Mouse (Mus musculus) CH12.LX (cell line): ENCODE data around the gene Ankrd9. TPM values are rescaled to one million over a fixed set of nuclear protein-coding genes. Genes with fewer than 3 reads are reported as not detected.
A peak's percentile ranks its signal among the peaks of the same experiment; 100 is the strongest.

ENCODE experiments used
- DNase-seq: peaks from one replicate; pipeline ENCODE4 v3.0.0-alpha.2; 2013; ENCODE audit errors: extremely low read depth
- H3K27ac ChIP-seq: 2 replicates; pipeline ENCODE4 v1.5.1; 2012; ENCODE audit warnings: low read depth, mild to moderate bottlenecking, control low read depth, moderate library complexity; ENCODE audit not compliant: insufficient read depth
- H3K27me3 ChIP-seq: replicated peaks from 2 replicates; pipeline ENCODE3; 2012; ENCODE audit warnings: inconsistent platforms
- H3K36me3 ChIP-seq, 2 experiments: replicated peaks in 1 of 2; 2 replicates each; pipeline versions ENCODE3 to v1.6.1; 2012; ENCODE audit warnings: inconsistent platforms in 1 of 2, low read length in 1 of 2, mild to moderate bottlenecking in 1 of 2, mixed read lengths in 1 of 2, moderate library complexity in 1 of 2; ENCODE audit not compliant: control insufficient read depth in 1 of 2, insufficient read depth in 1 of 2
- H3K4me1 ChIP-seq, 2 experiments: 2 replicates each; pipeline ENCODE4 v1.6.1; 2012; ENCODE audit warnings: inconsistent platforms in 1 of 2, moderate library complexity in 1 of 2; ENCODE audit not compliant: insufficient read depth in 2 of 2, control insufficient read depth in 1 of 2
- H3K4me2 ChIP-seq: 2 replicates; pipeline ENCODE4 v1.6.1; 2012; ENCODE audit warnings: low read depth, mild to moderate bottlenecking, control low read depth; ENCODE audit not compliant: poor library complexity, insufficient read depth, severe bottlenecking
- H3K4me3 ChIP-seq, 3 experiments: fragments of 150-350 bp in 1 of 3; sonication (generic) in 1 of 3; replicated peaks in 1 of 3; 2 replicates each; pipeline versions ENCODE3 to v1.5.1; 2011 to 2012; ENCODE audit warnings: low read depth in 2 of 3, low read length in 2 of 3, mild to moderate bottlenecking in 2 of 3, moderate library complexity in 2 of 3, control low read depth in 1 of 3, improper control_type of control experiment in 1 of 3, inconsistent platforms in 1 of 3, mixed read lengths in 1 of 3; ENCODE audit not compliant: poor library complexity in 1 of 3
- H3K79me2 ChIP-seq: replicated peaks from 2 replicates; pipeline ENCODE4 v1.6.1; 2012; ENCODE audit warnings: mild to moderate bottlenecking, moderate library complexity; ENCODE audit not compliant: control insufficient read depth, poor library complexity, insufficient read depth, severe bottlenecking; ENCODE audit errors: extremely low read depth
- H3K9ac ChIP-seq: 2 replicates; pipeline ENCODE4 v1.6.1; 2012; ENCODE audit warnings: low read depth, mild to moderate bottlenecking, control low read depth, moderate library complexity; ENCODE audit not compliant: insufficient read depth
- H3K9me3 ChIP-seq: replicated peaks from 2 replicates; pipeline ENCODE3; 2012; ENCODE audit warnings: low read length, inconsistent platforms, mixed read lengths
- BHLHE40 ChIP-seq: IDR thresholded peaks from 2 replicates; pipeline ENCODE4 v1.6.1; 2011; ENCODE audit warnings: mild to moderate bottlenecking, low read depth, low read length, improper control_type of control experiment
- CHD1 ChIP-seq: IDR thresholded peaks from 2 replicates; pipeline ENCODE4 v1.6.1; 2012; ENCODE audit warnings: low read depth, low read length, improper control_type of control experiment, inconsistent platforms
- CHD2 ChIP-seq: IDR thresholded peaks from 2 replicates; pipeline ENCODE4 v1.6.1; 2011; ENCODE audit warnings: low read length, improper control_type of control experiment
- CTCF ChIP-seq, 2 experiments: IDR thresholded peaks in 1 of 2; conservative IDR thresholded peaks in 1 of 2; 2 replicates each; pipeline ENCODE4 v1.5.1; 2011 to 2012; ENCODE audit warnings: low read depth in 2 of 2, low read length in 2 of 2, improper control_type of control experiment in 1 of 2, inconsistent platforms in 1 of 2, mild to moderate bottlenecking in 1 of 2, moderate library complexity in 1 of 2
- E2F4 ChIP-seq: IDR thresholded peaks from 2 replicates; pipeline ENCODE4 v1.6.1; 2011; ENCODE audit warnings: low read depth, low read length, improper control_type of control experiment; ENCODE audit not compliant: insufficient replicate concordance
- ELF1 ChIP-seq: IDR thresholded peaks from 2 replicates; pipeline ENCODE4 v1.6.1; 2014; ENCODE audit warnings: low read depth, mild to moderate bottlenecking, inconsistent platforms, low read length, improper control_type of control experiment
- EP300 ChIP-seq: IDR thresholded peaks from 2 replicates; pipeline ENCODE4 v1.6.1; 2011; ENCODE audit warnings: low read length, improper control_type of control experiment
- ETS1 ChIP-seq: conservative IDR thresholded peaks from 2 replicates; pipeline ENCODE4 v1.6.1; 2012; ENCODE audit warnings: low read depth, mild to moderate bottlenecking, inconsistent platforms, low read length, improper control_type of control experiment, moderate library complexity
- GABPA ChIP-seq: IDR thresholded peaks from 2 replicates; pipeline ENCODE4 v1.6.1; 2012; ENCODE audit warnings: low read depth, low read length, improper control_type of control experiment, inconsistent platforms; ENCODE audit not compliant: insufficient replicate concordance
- HCFC1 ChIP-seq: IDR thresholded peaks from 2 replicates; pipeline ENCODE4 v1.6.1; 2012; ENCODE audit warnings: low read depth, mild to moderate bottlenecking, inconsistent platforms, low read length, improper control_type of control experiment
- IRF4 ChIP-seq: IDR thresholded peaks from 2 replicates; pipeline ENCODE4 v1.6.1; 2014; ENCODE audit warnings: low read depth, mild to moderate bottlenecking, inconsistent platforms, low read length, improper control_type of control experiment
- JUN ChIP-seq: IDR thresholded peaks from 2 replicates; pipeline ENCODE4 v1.6.1; 2011; ENCODE audit warnings: low read depth, mild to moderate bottlenecking, low read length, improper control_type of control experiment, moderate library complexity; ENCODE audit not compliant: insufficient read depth
- JUND ChIP-seq: conservative IDR thresholded peaks from 2 replicates; pipeline ENCODE4 v1.6.1; 2011; ENCODE audit warnings: low read depth, low read length, improper control_type of control experiment
- KAT2A ChIP-seq: IDR thresholded peaks from 2 replicates; pipeline ENCODE4 v1.6.1; 2012; ENCODE audit warnings: low read length, improper control_type of control experiment, inconsistent platforms; ENCODE audit not compliant: insufficient replicate concordance
- MAFK ChIP-seq: IDR thresholded peaks from 2 replicates; pipeline ENCODE4 v1.6.1; 2011; ENCODE audit warnings: low read length, improper control_type of control experiment; ENCODE audit not compliant: insufficient replicate concordance
- MAX ChIP-seq: IDR thresholded peaks from 2 replicates; pipeline ENCODE4 v1.6.1; 2011; ENCODE audit warnings: low read length, improper control_type of control experiment
- MAZ ChIP-seq: IDR thresholded peaks from 2 replicates; pipeline ENCODE4 v1.6.1; 2012; ENCODE audit warnings: low read depth, mild to moderate bottlenecking, inconsistent platforms, low read length, improper control_type of control experiment, moderate library complexity
- MXI1 ChIP-seq: IDR thresholded peaks from 2 replicates; pipeline ENCODE4 v1.6.1; 2011; ENCODE audit warnings: mild to moderate bottlenecking, low read depth, low read length, improper control_type of control experiment
- MYC ChIP-seq: IDR thresholded peaks from 2 replicates; pipeline ENCODE4 v1.6.1; 2011; ENCODE audit warnings: low read depth, mild to moderate bottlenecking, improper control_type of control experiment, low read length
- PAX5 ChIP-seq: IDR thresholded peaks from 2 replicates; pipeline ENCODE4 v1.6.1; 2012; ENCODE audit warnings: low read length, inconsistent platforms, mixed read lengths
- POLR2AphosphoS2 ChIP-seq: IDR thresholded peaks from 2 replicates; pipeline ENCODE4 v1.6.1; 2011; ENCODE audit warnings: low read depth, low read length, improper control_type of control experiment
- RAD21 ChIP-seq: IDR thresholded peaks from 2 replicates; pipeline ENCODE4 v1.6.1; 2011; ENCODE audit warnings: low read depth, mild to moderate bottlenecking, low read length, improper control_type of control experiment, moderate library complexity
- RCOR1 ChIP-seq: conservative IDR thresholded peaks from 2 replicates; pipeline ENCODE4 v1.6.1; 2012; ENCODE audit warnings: low read depth, mild to moderate bottlenecking, inconsistent platforms, low read length, improper control_type of control experiment
- SMC3 ChIP-seq: IDR thresholded peaks from 2 replicates; pipeline ENCODE4 v1.6.1; 2011; ENCODE audit warnings: low read depth, low read length, improper control_type of control experiment
- TBP ChIP-seq: conservative IDR thresholded peaks from 2 replicates; pipeline ENCODE4 v1.6.1; 2011; ENCODE audit warnings: low read depth, low read length, improper control_type of control experiment
- TCF12 ChIP-seq: IDR thresholded peaks from 2 replicates; pipeline ENCODE4 v1.6.1; 2014; ENCODE audit warnings: low read depth, mild to moderate bottlenecking, inconsistent platforms, low read length, improper control_type of control experiment
- UBTF ChIP-seq: IDR thresholded peaks from 2 replicates; pipeline ENCODE4 v1.6.1; 2012; ENCODE audit warnings: low read depth, mild to moderate bottlenecking, inconsistent platforms, low read length, improper control_type of control experiment, moderate library complexity
- USF1 ChIP-seq: IDR thresholded peaks from 2 replicates; pipeline ENCODE4 v1.6.1; 2014; ENCODE audit warnings: low read depth, mild to moderate bottlenecking, inconsistent platforms, low read length, improper control_type of control experiment
- USF2 ChIP-seq: conservative IDR thresholded peaks from 2 replicates; pipeline ENCODE4 v1.6.1; 2011; ENCODE audit warnings: low read depth, low read length, improper control_type of control experiment
- ZC3H11A ChIP-seq: IDR thresholded peaks from 2 replicates; pipeline ENCODE4 v1.6.1; 2012; ENCODE audit warnings: low read depth, mild to moderate bottlenecking, inconsistent platforms, low read length, improper control_type of control experiment
- ZKSCAN1 ChIP-seq: IDR thresholded peaks from 2 replicates; pipeline ENCODE4 v1.6.1; 2012; ENCODE audit warnings: low read depth, inconsistent platforms, low read length, improper control_type of control experiment, borderline replicate concordance
- ZMIZ1 ChIP-seq: IDR thresholded peaks from 2 replicates; pipeline ENCODE4 v1.6.1; 2012; ENCODE audit warnings: low read depth, mild to moderate bottlenecking, inconsistent platforms, low read length, improper control_type of control experiment
- ZNF384 ChIP-seq: IDR thresholded peaks from 2 replicates; pipeline ENCODE4 v1.6.1; 2012; ENCODE audit warnings: low read depth, low read length, improper control_type of control experiment, inconsistent platforms
- dilution Hi-C: fragments of 300-500 bp; cut with MboI; formaldehyde crosslinking; loops from 2 replicates; pipeline ENCODE4 v1.14.3; 2020; ENCODE audit warnings: low sequenced_read_pairs; ENCODE audit not compliant: extremely low pct_unique_long_range_greater_than_20kb, extremely low pct_ligation_motif_present
- in situ Hi-C: fragments of 300-500 bp; cut with MboI; formaldehyde crosslinking; loops from 3 replicates; pipeline ENCODE4 v1.14.3; 2019; ENCODE audit warnings: low sequenced_read_pairs, low pct_ligation_motif_present, low pct_unique_long_range_greater_than_20kb, mixed read lengths
- polyA plus RNA-seq: library from polyadenylated mRNA; unstranded; fragments of >175 nt; gene quantifications from 2 replicates; pipeline ENCODE4 v1.2.1, GENCODE M21; 2012; ENCODE audit warnings: low read depth; ENCODE audit not compliant: insufficient read length
- total RNA-seq, 2 experiments: library from RNA; depleted of rRNA; stranded (reverse); fragments of 300-350 nt in 1 of 2; fragments of >200 nt in 1 of 2; gene quantifications; 2 replicates each; pipeline ENCODE4 v1.2.3; 2012 to 2014

Gene Ankrd9
- total and polyA plus RNA-seq, 3 experiments: 2.4 to 5.2 (median 2.5) TPM

DNA sequence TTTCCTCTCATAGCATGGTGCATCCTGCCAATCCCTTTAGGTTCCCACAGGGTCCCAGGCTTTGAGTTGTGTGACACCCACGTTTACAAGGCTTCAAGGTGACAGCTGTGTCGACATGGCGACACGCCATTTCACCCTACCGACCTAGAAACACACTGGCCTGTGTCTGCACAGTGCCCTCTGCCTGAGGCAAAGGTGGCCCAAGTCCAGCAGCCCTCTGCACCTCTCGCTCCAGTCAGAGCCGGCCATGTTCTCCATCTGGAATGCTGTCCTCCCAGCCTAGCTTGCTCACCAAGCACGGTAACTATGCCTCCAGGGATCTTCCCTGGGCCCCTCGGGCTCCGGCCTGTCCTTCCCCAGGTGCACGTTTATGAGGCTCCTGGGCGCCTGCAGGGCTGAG is 13.9 kb upstream of the Ankrd9 start:
- dilution Hi-C loops: no loop called here
- no peak overlapping the region for H3K9ac ChIP-seq

GRCm38 (mm10) chr12:110992128-110992553 is 13.3 kb upstream of the Ankrd9 start:
- Histone ChIP-seq H3K9ac (peak overlapping the region; percentile 35; the same call in 1 of the 2 replicates), H3K4me2 (peak overlapping the region; percentile 79), H3K27me3 (no peaks in the 10 kb centered on the region), H3K4me3 (peak overlapping the region; percentile 27 to 57 (median 49)), H3K4me1 (peaks cover 3 to 11% of the 10 kb centered on the region in 2 experiments), H3K27ac (peak overlapping the region; percentile 27; the same call in 1 of the 2 replicates), H3K36me3 (no peaks in the 10 kb centered on the region), H3K79me2 (no peaks in the 10 kb centered on the region), H3K9me3 (no peaks in the 10 kb centered on the region)
- in situ Hi-C loops (loop anchor here (5.0 kb wide), 1 partner anchor 55 kb away; no protein-coding TSS in a partner anchor), dilution Hi-C loops (no loop called here)
- peak; percentile 93 for DNase-seq
- TF ChIP-seq ELF1 (peak; percentile 66), KAT2A (no peak), ETS1 (no peak), MXI1 (peak; percentile 61; the same call in 1 of the 2 replicates), SMC3 (peak; percentile 69), GABPA (no peak), ZKSCAN1 (no peak), ZC3H11A (no peak), PAX5 (no peak), EP300 (no peak), UBTF (no peak), HCFC1 (no peak; the same call in 1 of the 2 replicates), CHD1 (no peak), ZMIZ1 (no peak), JUND (no peak), MAX (peak; percentile 53; the same call in 1 of the 2 replicates), CTCF (conservative IDR thresholded peaks at IDR 0.05 in 1 of 2, IDR thresholded peaks at IDR 0.05 in 1 of 2; ENCODE audit: low read depth in 2 of 2, low read length in 2 of 2) (peak; percentile 74 to 84), TBP (no peak), CHD2 (peak; percentile 97), MAZ (no peak; the same call in 1 of the 2 replicates), E2F4 (no peak), ZNF384 (no peak), USF1 (no peak), RCOR1 (no peak), USF2 (no peak), RAD21 (peak; percentile 62), TCF12 (0 out of 2 replicates have a peak, but pooled peaks have one; percentile 47), IRF4 (peak; percentile 60), POLR2AphosphoS2 (no peak)

More for the DNA sequence above, 13.9 kb upstream of the Ankrd9 start:
- in situ Hi-C loops: loop anchor here (5.0 kb wide), 1 partner anchor 55 kb away; no protein-coding TSS in a partner anchor
- H3K27me3 ChIP-seq: no peaks in the 10 kb centered on the region
- no peaks in the 10 kb centered on the region for H3K36me3 ChIP-seq
- peak overlapping the region in 1 of 3 experiments; percentile 57 for H3K4me3 ChIP-seq
- H3K4me2 ChIP-seq: no peak overlapping the region
- TF ChIP-seq EP300 (no peak), JUN (no peak), BHLHE40 (no peak), MYC (no peak), MAFK (no peak), MXI1 (no peak), HCFC1 (no peak), CHD2 (no peak), MAX (no peak), JUND (no peak)
- H3K79me2 ChIP-seq: no peaks in the 10 kb centered on the region
- peaks cover 3 to 11% of the 10 kb centered on the region in 2 experiments for H3K4me1 ChIP-seq
- no peak for DNase-seq
- no peak overlapping the region for H3K27ac ChIP-seq
- H3K9me3 ChIP-seq: peaks cover 2% of the 10 kb centered on the region
